Mouse (Mus musculus) MEL-GATA-1-ER (cell line): ENCODE measurements around the gene Vmac.

ENCODE experiments used
- DNase-seq: peaks from one replicate; pipeline ENCODE4 v3.0.0-alpha.2; 2012; ENCODE audit warnings: low read depth; ENCODE audit errors: extremely low read depth

The Vmac gene

DNA sequence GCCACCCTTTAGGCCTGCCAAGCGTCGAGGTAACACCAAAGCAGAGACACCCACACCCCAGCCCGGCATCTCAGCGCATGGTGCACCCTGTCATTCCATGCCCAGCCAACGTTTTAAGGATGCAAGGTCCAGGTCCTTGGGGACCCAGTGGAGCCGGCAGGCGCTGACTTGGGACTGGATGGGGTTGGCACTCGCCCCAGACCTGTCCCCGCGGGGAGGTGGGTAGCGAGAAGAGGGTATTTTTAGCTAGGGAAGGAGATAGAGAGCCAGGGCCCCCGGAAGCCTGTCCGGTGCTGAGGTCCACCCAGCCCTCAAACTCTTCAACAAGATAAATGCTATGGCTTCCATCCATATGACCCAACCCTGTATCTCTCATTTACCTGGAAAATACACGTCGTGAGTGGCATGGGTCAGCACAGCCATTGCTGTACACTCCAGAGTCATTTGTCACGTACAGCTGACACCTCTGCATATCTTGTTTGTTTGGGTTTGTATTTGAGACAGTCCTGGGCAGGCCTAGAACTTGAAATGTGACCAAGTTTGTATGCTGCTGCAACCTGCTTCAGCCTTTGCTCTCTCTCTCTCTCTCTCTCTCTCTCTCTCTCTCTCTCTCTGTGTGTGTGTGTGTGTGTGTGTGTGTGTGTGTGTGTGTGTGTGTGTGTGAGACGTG is 22.4 kb upstream of the Vmac start:
- DNase-seq: no peak

DNA sequence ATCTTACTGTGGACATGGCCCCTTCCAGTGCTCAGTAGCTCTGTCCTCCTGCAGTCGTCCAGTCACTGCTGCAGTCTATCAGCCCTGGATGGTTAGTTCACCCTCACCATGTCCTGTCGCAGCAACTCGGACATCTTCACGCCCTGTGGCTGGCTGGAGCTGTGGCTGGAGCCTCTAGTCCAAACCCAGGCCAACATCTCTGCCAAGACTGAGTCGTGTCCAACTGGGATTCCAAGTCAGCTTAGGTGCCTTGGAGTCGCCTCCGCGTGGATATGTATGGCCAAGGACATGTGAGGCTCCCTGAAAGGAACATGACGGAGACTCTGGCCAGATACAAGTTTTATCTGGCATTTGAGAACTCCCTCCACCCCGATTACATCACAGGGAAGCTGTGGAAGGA is 20.4 kb upstream of the Vmac start:
- DNase-seq: no peak

DNA sequence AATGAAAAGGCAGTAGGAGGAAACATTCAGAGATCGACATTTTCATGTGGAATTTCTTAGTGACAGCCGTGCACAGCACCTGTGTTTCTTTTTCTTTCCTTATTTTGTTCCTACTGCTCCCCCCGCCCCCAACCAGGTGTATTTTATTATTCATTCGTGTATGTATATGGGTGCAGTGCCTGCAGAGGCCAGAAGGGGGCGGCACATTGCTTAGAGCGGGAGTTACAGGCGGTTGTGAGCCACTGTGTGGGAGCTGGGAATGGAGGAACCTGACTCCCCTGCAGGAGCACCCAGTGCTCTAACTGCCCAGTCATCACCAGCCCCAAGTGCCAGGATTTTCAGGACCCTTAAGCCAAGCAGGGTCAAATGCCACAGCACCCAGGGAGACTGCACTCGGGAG is 18.7 kb upstream of the Vmac start:
- DNase-seq: no peak

DNA sequence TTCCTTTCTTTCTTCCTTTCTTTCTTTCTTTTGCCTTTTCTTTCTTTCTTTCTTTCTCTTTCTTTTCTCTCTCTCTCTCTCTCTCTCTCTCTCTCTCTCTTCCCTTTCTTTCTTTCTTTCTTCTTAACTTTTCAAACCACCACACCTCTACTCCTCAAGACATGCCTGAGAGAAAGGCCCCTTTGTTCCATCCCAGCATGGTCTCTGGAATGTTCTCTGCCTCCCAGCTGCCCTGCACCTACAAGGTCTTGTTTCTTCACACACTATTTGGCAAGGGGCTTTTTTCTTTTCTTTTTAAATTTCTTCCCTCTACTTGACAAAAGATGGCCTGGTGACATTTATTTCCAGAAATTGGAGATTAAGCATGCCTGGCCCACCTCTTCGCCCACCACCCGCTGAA is 11.8 kb upstream of the Vmac start:
- no peak for DNase-seq

DNA sequence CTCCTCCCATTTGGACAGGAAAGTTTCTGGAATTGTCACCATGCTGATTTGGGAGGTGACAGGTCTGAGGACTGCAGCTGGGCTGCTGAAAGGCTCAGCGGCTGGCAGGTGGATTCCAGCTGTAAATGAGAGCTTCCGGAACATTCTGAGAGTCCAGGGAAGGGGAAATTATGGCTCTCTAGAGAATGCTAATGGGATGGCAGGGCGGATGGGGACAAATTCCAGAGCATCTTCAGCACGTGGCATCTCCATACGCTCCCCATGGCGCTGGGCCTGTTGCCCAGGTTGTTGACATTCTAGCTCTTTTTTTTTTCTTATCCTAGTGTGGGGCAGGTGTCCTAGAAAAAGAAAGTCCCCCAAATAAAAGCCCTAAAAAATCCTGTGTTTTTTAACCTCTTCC is 11.3 kb upstream of the Vmac start:
- DNase-seq: no peak

DNA sequence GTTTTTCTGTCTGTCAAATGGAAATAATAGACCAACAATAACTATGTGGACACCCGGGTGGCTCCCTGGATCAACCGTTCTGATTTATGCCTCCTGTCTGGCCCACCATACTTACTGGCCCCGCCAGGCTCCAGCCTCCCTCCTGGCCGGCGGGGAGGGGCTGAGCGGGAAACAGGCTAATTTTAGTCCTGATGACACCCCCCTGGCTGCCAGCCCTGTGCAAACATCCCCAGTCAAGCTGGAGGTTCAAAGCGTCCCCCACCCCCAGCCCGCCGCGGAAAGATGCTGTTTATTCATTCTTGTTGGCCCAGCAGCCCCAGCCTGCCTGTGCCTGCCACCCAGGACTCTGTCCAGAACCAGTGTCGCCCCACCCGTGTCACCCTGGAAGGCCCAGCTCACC is 10.3 kb upstream of the Vmac start:
- no peak for DNase-seq

DNA sequence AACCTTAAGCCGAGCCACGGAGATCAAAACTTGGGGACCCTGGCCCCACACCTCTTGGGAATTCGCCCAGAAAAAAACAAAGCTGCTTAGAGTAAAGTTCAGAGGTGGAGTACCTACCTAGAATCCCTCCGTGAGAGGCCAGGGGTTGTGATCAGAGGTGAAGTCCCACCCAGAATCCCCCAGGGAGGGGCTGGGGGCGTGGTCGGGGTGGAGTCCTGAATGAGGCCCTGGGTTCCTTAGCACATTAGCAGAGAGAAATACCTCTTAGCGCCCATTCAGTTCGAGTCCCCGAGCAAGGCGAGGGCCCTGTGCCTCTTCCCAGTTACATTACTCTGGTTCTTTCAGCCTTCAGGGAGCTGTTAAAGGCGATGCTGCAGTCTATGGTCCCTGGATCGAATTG is 9.8 kb upstream of the Vmac start:
- DNase-seq: no peak

DNA sequence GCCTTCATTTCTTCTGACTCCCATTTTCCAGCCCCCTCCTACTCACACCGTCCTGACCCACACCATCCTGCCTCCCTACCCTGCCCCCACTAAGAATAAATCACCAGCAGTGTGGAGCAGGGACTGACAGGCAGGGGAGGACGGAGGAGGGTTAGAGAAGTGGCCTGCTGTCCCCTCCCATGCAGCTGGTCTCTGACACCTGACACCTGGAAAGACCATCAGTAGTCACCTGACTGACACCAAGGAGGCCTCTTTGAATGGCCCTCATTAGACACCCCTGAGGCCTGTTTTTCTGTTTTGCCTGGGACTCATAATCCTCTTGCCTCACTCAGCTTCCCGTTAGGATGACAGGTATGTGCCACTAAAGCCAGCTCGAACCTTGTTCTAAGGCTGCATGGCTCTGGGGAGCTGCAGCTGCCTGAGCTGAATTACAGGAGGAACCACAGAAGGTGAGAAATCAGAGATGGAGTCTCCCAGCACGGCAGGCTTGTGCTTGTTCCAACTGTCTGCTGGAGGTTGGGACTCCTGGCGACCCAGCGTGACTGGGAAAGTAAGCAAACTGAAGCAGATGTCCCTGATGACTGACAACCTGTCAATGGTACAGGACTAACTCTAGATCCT is 9.3 kb upstream of the Vmac start:
- DNase-seq: no peak

DNA sequence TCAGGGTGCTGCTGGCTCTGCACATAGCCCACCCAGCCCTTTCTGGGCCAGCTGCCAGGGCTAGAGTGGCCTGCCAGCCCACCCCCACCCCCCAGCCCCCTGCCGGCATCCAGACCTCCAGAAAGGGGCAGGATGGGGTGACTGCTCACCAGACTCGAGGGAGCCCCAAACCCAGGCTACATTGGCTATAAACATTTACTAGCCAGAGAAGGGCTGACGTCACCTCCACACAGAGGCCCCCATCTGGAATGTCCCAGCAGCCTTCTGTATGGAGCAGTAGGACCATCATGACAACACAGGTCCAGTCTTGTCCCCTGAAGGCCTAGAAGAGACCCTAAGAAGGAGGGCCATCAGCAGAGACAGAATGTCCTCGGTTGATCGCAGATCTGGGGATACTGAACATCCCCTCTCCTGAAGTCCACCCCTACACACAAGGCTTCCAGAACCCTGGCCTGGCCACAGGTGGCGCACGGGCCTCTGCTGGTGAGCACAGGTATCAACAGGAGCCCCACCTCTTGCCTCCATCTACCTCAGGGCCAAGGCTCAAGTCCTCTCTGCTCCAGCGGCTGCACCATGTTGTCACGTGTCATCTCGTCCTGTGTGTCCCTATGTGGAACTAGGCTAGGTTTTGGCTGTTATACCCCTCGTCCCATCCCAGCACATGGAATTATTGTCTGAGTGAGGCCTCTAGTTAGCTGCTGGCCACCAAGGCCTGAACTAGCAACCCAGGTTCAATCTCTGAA is 5.8 kb upstream of the Vmac start:
- DNase-seq: no peak

DNA sequence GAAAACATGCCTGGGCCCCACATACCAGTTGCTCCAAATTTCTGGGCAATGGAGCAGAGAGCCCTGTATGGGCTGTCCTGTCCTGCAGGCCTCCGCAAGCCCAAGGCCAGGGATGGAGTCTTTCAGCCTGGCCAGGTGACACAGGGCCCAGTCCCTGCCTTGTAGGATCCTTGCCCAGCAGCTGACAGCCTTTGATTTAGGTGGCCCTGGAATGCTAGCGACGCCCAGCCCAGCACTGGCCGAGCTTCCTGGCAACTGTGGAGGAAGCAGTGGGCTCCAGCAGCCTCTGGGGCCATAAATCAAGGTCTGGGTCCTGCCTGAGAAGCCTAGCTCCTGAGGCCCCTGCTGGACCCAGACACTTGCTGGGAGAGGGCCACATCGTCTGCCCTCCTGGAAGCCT is 4.6 kb upstream of the Vmac start:
- DNase-seq: no peak

DNA sequence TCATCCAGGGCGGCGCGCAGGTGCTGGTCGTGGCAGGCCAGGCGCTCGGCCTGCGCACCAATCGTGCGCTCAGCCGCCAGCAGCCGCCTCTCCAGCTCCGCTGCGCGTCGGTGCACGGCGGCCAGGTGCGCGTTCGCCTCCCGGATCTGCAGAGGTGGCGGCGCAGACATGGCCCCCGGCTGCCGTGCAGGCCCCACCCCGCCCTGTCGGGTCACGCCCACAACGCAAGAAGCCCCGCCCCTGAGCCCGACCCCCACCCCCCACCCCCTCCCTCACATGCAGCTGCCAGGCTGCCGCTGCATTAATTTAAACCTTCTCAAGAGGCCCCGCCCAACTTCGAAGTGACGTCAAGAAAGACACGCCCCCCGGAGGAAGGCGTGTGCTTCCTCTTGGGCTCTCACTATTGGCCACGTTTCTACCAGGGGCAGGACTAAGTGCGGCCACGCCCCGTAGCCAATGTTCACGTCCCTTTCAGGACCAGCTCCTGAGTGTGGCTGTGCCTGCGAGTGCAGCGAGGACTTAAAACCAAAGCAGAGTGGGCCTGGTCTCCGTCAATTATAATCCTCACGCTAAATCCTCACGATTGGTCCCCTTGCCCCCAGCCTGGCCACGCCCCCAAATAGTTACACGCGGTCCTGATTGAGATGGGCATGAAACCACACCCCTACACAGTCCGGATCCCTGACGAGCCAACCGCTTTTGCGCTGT is 1.0 kb downstream of the Vmac start:
- peak; percentile 90 for DNase-seq

DNA sequence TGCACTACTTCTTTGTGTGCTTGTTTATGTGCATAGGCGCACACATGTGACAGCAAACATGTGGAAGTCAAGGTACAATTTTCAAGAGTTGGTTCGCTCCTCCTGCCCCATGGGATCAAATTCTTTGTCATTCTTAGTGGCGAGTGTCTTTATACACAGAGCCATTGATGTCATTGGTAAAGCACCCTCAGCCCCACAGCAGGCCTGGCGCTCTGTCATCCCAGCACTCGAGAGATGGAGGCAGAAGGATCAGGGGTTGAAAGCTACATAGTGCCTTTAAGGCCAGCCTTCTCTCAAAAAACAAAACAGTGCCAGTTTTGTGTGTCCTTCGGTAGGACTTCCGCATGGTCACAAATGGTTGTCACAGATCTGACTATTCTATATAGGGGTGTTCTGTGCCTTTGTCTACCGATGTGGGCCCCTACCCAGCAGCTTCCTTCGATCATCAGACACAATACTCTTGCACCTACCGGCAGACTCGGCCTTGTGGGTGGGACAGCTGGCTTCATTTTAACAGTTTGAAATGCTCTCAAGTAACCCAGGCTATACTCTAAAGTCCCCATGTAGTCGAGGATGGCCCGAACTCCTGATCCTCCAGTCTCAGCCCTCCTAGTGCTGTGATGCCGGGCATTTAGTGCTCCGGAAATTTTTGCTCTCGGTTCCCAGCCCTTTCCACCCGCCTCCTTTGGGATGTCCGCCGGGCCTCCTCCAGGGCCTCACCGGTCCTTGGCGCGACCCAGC is 1.7 kb downstream of the Vmac start:
- no peak for DNase-seq

DNA sequence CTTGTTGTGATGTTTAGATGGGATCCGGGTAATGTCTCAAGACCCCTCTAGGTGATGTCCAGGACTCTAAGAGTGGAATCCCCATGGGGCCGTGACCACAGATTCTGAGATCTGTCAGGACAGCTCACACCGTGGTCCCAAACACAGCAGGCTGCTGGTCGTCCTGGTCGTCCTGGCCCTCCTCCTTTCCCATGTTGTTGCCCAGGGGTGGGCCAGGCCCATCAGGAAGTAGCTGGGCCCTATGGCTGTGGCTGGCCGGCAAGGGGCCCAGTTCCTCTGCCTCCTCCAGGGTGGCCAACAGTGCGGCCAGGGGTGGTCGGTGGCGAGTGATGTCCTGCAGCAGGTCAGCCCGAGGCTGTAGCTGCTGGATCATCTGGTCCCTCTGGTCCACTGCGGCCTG is 2.5 kb downstream of the Vmac start:
- DNase-seq: no peak

DNA sequence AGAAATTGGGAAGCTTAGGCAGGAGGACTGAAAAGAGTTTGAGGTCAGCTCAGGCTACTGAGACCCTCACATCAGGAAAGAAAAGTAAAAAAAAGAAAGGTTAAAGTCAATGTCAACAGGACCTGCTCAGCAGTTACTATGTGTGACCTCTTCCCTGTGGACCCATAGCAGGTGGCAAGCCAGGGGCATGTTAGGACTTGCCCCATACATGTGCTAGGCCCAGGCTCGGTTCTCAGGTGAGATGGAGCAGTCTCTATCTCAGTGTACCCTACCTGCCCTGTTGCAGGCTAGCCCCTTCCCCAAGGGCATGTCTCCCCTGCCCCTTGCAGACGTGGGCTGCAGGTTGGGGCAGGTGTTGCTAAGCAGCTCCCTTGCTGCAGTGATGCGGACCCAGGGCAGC is 8.1 kb downstream of the Vmac start:
- no peak for DNase-seq

DNA sequence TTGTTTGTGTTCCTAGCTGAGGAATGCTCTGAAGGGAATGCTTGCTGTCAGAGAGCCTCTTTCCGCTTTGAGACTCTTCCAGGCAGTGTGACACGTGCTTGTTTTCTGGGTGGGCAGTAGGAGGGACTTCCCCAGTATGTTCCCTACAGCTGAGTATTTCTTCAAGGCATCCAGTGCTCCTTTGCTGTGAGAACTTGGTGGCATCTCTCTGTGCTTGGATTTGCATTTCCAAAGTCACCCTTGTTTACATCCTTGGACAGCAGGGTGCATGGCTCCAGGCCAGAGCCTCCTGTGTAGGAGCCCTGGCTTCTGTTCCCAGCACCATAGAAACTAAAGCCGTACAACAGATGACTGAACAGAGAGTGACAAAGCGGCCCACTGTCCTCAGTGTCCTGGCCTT is 9.1 kb downstream of the Vmac start:
- no peak for DNase-seq

DNA sequence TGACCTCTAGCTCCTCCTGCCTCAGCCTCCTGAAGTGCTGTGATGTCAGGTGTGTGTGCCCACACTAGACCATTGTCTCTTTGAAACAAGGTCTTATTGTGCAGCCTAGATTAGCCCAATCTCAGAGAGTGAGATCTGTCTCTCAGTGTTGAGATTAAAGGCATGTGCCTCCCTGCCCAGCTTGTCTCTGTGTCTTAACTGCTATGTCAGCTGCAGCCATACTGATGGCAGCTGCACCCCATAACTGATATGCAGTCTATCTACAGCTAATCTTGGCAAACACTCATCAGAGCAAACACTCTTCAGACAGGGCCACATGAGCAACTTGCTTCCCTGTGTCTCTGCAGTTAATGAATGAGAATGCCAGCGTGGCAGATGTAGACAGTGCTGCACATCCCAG is 11.3 kb downstream of the Vmac start:
- DNase-seq: no peak

DNA sequence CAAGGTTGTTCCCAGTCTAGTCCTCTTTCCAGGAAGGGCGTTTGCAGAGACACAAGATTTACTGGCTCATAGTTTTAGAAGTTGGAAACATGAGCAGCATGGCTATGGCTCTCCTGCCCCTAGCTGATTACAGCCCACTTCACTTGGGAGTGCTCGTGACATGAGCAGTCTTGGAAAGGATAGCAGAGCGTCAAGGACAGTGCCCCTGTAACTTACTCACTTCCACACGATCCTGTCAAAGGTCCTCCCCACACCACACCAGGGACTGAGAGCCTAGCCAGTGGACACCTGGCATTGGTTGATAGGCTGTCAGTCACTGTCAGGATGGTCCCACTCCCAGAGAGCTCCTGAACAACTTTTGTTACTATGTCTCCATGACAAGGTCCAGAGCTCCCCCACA is 14.8 kb downstream of the Vmac start:
- DNase-seq: no peak

DNA sequence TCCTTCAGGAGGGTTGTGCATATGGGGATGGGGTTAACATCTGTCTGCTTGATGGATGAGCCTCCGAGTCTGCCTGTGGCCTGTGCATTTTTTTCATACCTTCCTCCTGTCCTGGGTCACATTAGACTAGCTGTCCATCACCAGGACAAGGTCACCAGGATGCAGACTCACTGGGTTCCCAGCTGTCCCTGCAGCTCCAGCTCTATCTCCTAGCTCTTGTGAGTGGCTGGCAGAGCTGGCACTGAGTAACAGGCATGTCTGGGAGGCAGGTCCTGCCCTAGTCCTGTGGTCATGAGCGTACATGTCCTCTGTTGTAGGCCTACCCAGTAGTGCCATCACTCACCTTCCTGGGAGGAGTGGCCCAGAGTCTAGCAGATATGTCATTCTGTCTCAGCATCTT is 17.4 kb downstream of the Vmac start:
- no peak for DNase-seq

DNA sequence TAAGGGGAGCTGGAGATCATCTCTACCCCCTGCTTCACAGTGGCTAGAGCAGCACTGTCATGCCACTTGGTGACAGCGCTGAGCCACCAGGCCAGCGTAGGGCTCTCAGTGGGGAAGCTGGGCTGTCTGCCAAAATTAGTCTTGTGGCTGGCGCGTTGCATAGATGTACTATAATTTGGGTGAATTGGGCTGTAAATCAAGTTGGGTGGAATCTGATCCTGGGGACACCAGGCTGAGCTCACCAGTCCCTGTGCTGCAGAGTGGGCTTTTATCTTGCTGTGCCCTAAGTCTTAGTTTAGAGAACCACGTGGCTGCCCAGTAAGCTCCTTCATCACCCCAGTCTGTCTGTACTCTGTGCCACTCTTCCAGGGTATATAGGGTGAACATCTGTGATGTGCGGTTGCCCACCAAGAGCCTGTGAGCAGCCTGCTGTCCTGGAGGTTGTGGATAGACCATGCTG is 23.9 kb downstream of the Vmac start:
- DNase-seq: peak; percentile 57

DNA sequence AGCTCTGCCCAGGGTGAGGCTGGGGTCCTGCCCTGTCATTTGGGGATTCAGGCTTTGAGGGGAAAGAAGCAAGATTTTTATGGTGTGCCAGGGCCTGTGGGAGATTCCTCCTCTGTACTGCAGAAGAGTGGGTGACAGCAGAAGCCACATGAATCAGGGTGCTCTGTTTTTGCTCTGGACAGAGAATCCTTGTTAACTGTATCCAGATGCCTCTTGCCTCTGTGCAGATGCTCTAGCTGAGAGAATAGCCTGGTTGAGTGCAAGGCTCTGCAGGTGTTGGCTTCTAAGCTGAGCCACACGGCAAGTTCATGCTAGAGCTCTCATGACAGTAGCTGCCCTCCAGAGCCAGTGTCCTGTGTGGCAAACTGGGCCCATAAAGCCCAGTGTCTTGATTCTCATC is 24.4 kb downstream of the Vmac start:
- DNase-seq: no peak

DNA sequence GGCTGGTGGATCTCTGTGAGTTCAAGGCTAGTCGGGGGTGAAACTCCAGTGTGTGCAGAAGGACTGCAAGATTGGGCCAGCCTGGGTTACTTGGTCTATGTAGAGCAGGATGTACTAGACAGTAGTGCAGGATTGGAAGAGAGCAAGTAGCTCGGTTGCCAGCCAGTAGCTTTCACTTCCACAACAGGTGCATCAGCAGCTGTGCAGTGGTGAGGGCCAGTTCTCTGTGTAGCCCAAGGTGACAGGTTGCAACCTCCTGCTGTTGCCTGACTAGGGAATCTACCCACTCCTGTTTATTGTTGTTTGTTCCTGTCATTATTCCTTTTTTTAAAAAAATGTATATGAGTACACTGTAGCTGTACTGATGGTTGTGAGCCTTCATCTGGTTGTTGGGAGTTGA is 29.1 kb downstream of the Vmac start:
- no peak for DNase-seq

DNA sequence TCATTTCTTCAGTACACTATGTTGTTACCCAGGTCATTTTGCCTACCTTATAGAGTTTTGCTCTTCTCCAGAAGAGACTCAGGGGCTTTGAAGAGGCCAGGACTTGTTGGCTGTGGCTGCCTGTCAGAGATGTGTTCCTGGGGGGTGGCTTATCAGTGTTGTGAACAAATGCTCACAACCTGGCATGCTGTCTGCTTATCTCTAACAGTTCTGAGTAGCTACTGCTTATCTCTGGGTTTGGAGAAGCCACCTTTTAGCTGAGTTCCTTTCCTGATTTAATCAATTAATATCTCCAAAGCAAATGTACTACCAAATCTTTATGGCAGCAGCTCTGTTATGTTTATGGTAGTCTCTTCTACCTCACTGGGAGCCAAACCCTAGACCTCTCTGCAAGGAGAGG is 29.8 kb downstream of the Vmac start:
- peak; percentile 59 for DNase-seq
